Mouse (Mus musculus): ENCODE results near the gene Arnt2.

The Arnt2 gene

GRCm38 (mm10) chr7:84284974-84285373 lies 125.0 kb downstream of the Arnt2 start:
- no peak for DNase-seq

- no peak for DNase-seq
Measured at GRCm38 (mm10) chr7:84282231-84282630, 127.7 kb downstream of the Arnt2 start.

- no peak for DNase-seq
Measured at GRCm38 (mm10) chr7:84279231-84279630, 130.7 kb downstream of the Arnt2 start.

- no peak for DNase-seq
Measured at GRCm38 (mm10) chr7:84275312-84275711, 134.7 kb downstream of the Arnt2 start.

GRCm38 (mm10) chr7:84273930-84274329 lies 136.0 kb downstream of the Arnt2 start:
- DNase-seq, result no peak

GRCm38 (mm10) chr7:84272206-84272818 lies 137.7 kb downstream of the Arnt2 start:
- DNase-seq, result peak; percentile 90 to 92

GRCm38 (mm10) chr7:84271429-84271828 lies 138.5 kb downstream of the Arnt2 start:
- peak; percentile 38 to 39 for DNase-seq

- DNase-seq, result no peak
Measured at GRCm38 (mm10) chr7:84263466-84263865, 146.5 kb downstream of the Arnt2 start.

GRCm38 (mm10) chr7:84261341-84261740 lies 148.6 kb downstream of the Arnt2 start:
- no peak for DNase-seq

GRCm38 (mm10) chr7:84260401-84260800 lies 149.6 kb downstream of the Arnt2 start:
- no peak for DNase-seq

- peak; percentile 41 to 42 for DNase-seq
Measured at GRCm38 (mm10) chr7:84259309-84259985, 150.5 kb downstream of the Arnt2 start.

GRCm38 (mm10) chr7:84256661-84257060 lies 153.3 kb downstream of the Arnt2 start:
- DNase-seq, result no peak

GRCm38 (mm10) chr7:84256245-84256644 lies 153.7 kb downstream of the Arnt2 start:
- no peak for DNase-seq

- DNase-seq, result no peak
Measured at GRCm38 (mm10) chr7:84254916-84255315, 155.1 kb downstream of the Arnt2 start.

GRCm38 (mm10) chr7:84254311-84254710 lies 155.7 kb downstream of the Arnt2 start:
- DNase-seq, result no peak

- DNase-seq, result no peak
Measured at GRCm38 (mm10) chr7:84251667-84252066, 158.3 kb downstream of the Arnt2 start.

GRCm38 (mm10) chr7:84250736-84251135 lies 159.2 kb downstream of the Arnt2 start:
- no peak for DNase-seq

- DNase-seq, result peak; percentile 62 to 73
Measured at GRCm38 (mm10) chr7:84249951-84250350, 160.0 kb downstream of the Arnt2 start.

GRCm38 (mm10) chr7:84249381-84249780 lies 160.6 kb downstream of the Arnt2 start:
- peak; percentile 64 to 70 for DNase-seq

- no peak for DNase-seq
Measured at GRCm38 (mm10) chr7:84247960-84248665, 161.9 kb downstream of the Arnt2 start.

GRCm38 (mm10) chr7:84246878-84247277 lies 163.1 kb downstream of the Arnt2 start:
- DNase-seq, result no peak

- peak in 1 of 2 experiments; percentile 66 for DNase-seq
Measured at GRCm38 (mm10) chr7:84246093-84246492, 163.9 kb downstream of the Arnt2 start.

- no peak for DNase-seq
Measured at GRCm38 (mm10) chr7:84240406-84240805, 169.6 kb downstream of the Arnt2 start.

- DNase-seq, result no peak
Measured at GRCm38 (mm10) chr7:84237655-84238054, 172.3 kb downstream of the Arnt2 start.

Data from kidney, postnatal 36 days (tissue).